Mouse (Mus musculus) lung, embryonic 14.5 days (tissue): ENCODE measurements around the gene Dmbt1. TPM values are rescaled to one million over a fixed set of nuclear protein-coding genes. Genes with fewer than 3 reads are reported as not detected.

Experiments used
- ATAC-seq: fragments of 200-750 bp; cut with Nextera tagmentation; 2 replicates; pipeline ENCODE4 v1.8.0; 2017; ENCODE audit warnings: mild to moderate bottlenecking, moderate TSS enrichment, moderate library complexity; ENCODE audit not compliant: insufficient read depth
- DNase-seq: peaks from one replicate; pipeline ENCODE4 v3.0.0-alpha.2; 2015
- H3K27ac ChIP-seq: fragments of 300-500 bp; sonication (generic); 2 replicates; pipeline ENCODE4 v1.5.1; 2014; ENCODE audit warnings: low read depth, mild to moderate bottlenecking, moderate library complexity
- H3K27me3 ChIP-seq: fragments of 300-500 bp; sonication (generic); 2 replicates; pipeline ENCODE4 v1.6.1; 2014; ENCODE audit warnings: low read length, control low read depth; ENCODE audit not compliant: insufficient read depth
- H3K36me3 ChIP-seq: fragments of 300-500 bp; sonication (generic); 2 replicates; pipeline ENCODE4 v1.6.1; 2014; ENCODE audit warnings: control low read depth; ENCODE audit not compliant: insufficient read depth
- H3K4me1 ChIP-seq: fragments of 300-500 bp; sonication (generic); 2 replicates; pipeline ENCODE4 v1.6.1; 2014; ENCODE audit warnings: antibody characterized with exemption, control low read depth; ENCODE audit not compliant: insufficient read depth
- H3K4me2 ChIP-seq: fragments of 300-500 bp; sonication (generic); 2 replicates; pipeline ENCODE4 v1.6.1; 2014; ENCODE audit warnings: mild to moderate bottlenecking
- H3K4me3 ChIP-seq: fragments of 300-500 bp; sonication (generic); 2 replicates; pipeline ENCODE4 v1.5.1; 2014; ENCODE audit warnings: low read depth, low read length
- H3K9ac ChIP-seq: fragments of 300-500 bp; sonication (generic); 2 replicates; pipeline ENCODE4 v1.6.1; 2014
- H3K9me3 ChIP-seq: fragments of 300-500 bp; sonication (generic); 2 replicates; pipeline ENCODE4 v1.6.1; 2016; ENCODE audit warnings: low read depth, low read length, control low read depth
- CTCF ChIP-seq: IDR thresholded peaks from 2 replicates; pipeline ENCODE4 v1.5.1; 2016; ENCODE audit warnings: antibody characterized with exemption, low read depth
- WGBS: fragments of 180-500 bp; shearing (Covaris S2); extraction: QIAGEN DNeasy Blood & Tissue Kit; methylation state at CpG from one replicate; pipeline ENCODE4 v1.1.7; 2014; 5-methylcytosine and 5-hydroxymethylcytosine counted together
- polyA plus RNA-seq: library from polyadenylated mRNA; unstranded; fragments of >200 nt; fragmentation: Nextera tagmentation; extraction: Ambion mirVana; gene quantifications from 2 replicates; pipeline ENCODE4 v1.2.1, GENCODE M21; 2014

Gene Dmbt1
- polyA plus RNA-seq, 1 experiment from 2014 or later = not detected

- H3K4me2 ChIP-seq = no peak within 1 kb of the TSS
- H3K36me3 ChIP-seq = no peaks in the 10 kb centered on the region
- H3K27ac ChIP-seq = no peak within 1 kb of the TSS
- no peak within 1 kb of the TSS for H3K9ac ChIP-seq
- DNase-seq (no peak), ATAC-seq (no peak)
- no peaks in the 10 kb centered on the region for H3K4me1 ChIP-seq
- no peak for TF ChIP-seq CTCF
- no peaks in the 10 kb centered on the region for H3K27me3 ChIP-seq
- H3K9me3 ChIP-seq = no peaks in the 10 kb centered on the region
- H3K4me3 ChIP-seq = no peak within 1 kb of the TSS
- 74% methylated on average over 2 of the region's 2 CpGs for WGBS
Measured at GRCm38 (mm10) chr7:131146214-131146613, 114.4 kb downstream of the Dmbt1 start, which contains the start of gene 4933402N03Rik. TSS of gene 4933402N03Rik (minus strand) at chr7:131146314.

- DNase-seq (no peak), ATAC-seq (no peak)
- Histone ChIP-seq H3K4me3 (no peak overlapping the region), H3K4me1 (no peaks in the 10 kb centered on the region), H3K27ac (no peak overlapping the region), H3K9me3 (no peaks in the 10 kb centered on the region), H3K9ac (no peak overlapping the region), H3K36me3 (no peaks in the 10 kb centered on the region), H3K27me3 (no peaks in the 10 kb centered on the region), H3K4me2 (no peak overlapping the region)
- WGBS = 63% methylated on average over 3 of the region's 3 CpGs
- no peak for TF ChIP-seq CTCF
Measured at GRCm38 (mm10) chr7:131150179-131150578, 118.3 kb downstream of the Dmbt1 start.

DNA sequence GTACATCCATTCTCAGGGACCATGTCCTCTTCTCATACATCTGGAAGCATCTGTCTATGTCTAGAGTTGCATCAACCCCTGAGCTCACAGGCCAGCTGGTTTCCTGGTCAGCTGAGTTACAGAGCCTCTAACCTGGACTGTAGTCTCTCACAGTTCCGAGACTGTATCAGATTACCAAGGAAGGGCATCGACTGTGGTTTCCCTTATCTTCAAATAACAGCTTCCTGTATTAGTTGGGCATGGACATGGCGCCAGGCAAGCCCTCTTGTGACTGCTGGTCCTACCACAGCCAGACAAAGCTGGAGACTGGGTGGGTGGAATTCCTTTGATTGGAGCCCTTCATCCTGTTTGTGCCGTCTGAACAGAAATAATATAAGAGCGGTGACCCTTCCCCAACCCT lies 121.2 kb downstream of the Dmbt1 start:
- 65% methylated on average over 5 of the region's 5 CpGs for WGBS
- ATAC-seq (no peak), DNase-seq (no peak)
- no peak for TF ChIP-seq CTCF
- Histone ChIP-seq H3K27me3 (no peaks in the 10 kb centered on the region), H3K9me3 (no peaks in the 10 kb centered on the region), H3K36me3 (no peaks in the 10 kb centered on the region), H3K4me2 (no peak overlapping the region), H3K4me3 (no peak overlapping the region), H3K9ac (no peak overlapping the region), H3K27ac (no peak overlapping the region), H3K4me1 (no peaks in the 10 kb centered on the region)

DNA sequence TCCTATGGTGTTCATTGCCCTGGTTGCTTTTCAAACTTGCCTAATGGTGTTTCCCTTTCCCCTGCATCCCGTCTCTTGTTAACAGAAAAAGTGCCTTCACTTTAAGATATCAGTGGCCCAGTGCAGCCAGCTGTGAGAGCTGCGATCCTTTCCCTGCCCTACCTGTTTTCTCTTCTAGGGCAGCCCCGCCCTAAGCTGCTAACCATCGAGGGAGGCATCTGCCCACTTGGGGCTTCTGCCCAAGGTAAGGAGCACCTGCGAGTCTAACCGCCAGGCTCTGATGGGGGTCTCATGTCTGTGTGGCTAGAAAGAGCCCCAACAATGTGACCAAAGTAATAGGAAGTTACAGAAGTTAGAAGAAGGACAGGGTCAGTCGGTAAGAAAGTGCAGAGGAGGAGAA lies 130.4 kb downstream of the Dmbt1 start:
- no peaks in the 10 kb centered on the region for H3K9me3 ChIP-seq
- no peaks in the 10 kb centered on the region for H3K27me3 ChIP-seq
- H3K4me2 ChIP-seq = no peak overlapping the region
- WGBS = 53% methylated on average over 7 of the region's 7 CpGs
- no peak for TF ChIP-seq CTCF
- DNase-seq (no peak), ATAC-seq (no peak)
- no peak overlapping the region for H3K9ac ChIP-seq
- no peak overlapping the region for H3K27ac ChIP-seq
- H3K4me1 ChIP-seq = no peaks in the 10 kb centered on the region
- H3K36me3 ChIP-seq = no peaks in the 10 kb centered on the region
- no peak overlapping the region for H3K4me3 ChIP-seq

GRCm38 (mm10) chr7:131167771-131168170 lies 135.9 kb downstream of the Dmbt1 start:
- no peak for TF ChIP-seq CTCF
- Histone ChIP-seq H3K27ac (no peak overlapping the region), H3K9me3 (no peaks in the 10 kb centered on the region), H3K4me3 (no peak overlapping the region), H3K27me3 (no peaks in the 10 kb centered on the region), H3K9ac (no peak overlapping the region), H3K4me1 (no peaks in the 10 kb centered on the region), H3K36me3 (no peaks in the 10 kb centered on the region), H3K4me2 (no peak overlapping the region)
- ATAC-seq (no peak), DNase-seq (no peak)
- WGBS = 77% methylated on average over 3 of the region's 3 CpGs

DNA sequence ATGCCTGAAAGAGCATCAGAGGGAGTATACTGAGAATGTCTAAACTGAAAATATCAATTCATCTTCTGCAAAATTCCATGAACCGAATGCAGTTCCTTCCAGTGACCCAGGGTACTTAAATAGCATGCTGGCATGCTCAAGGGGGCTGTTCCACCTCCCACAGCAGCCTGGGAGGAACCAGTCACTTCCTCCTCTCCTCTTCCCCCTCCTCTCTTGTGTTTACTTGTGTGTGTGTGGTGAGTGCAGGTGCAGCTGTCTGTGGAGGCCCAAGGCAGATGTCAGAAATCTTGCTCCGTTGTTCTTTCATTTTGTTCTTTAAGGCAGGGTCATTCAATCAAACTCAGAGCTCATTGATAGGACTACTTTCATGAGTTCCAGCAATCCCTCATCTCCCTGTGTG lies 137.2 kb downstream of the Dmbt1 start:
- no peaks in the 10 kb centered on the region for H3K27me3 ChIP-seq
- H3K9me3 ChIP-seq = no peaks in the 10 kb centered on the region
- 16% methylated on average over 2 of the region's 2 CpGs for WGBS
- H3K4me3 ChIP-seq = no peak overlapping the region
- no peaks in the 10 kb centered on the region for H3K36me3 ChIP-seq
- ATAC-seq (no peak), DNase-seq (no peak)
- no peaks in the 10 kb centered on the region for H3K4me1 ChIP-seq
- no peak overlapping the region for H3K9ac ChIP-seq
- TF ChIP-seq CTCF = no peak
- H3K27ac ChIP-seq = no peak overlapping the region
- no peak overlapping the region for H3K4me2 ChIP-seq

Other genes with a start within 250 kb of the Dmbt1 start
- gene Plekha1, start 166.3 kb upstream of the Dmbt1 start, polyA plus RNA-seq = 52.4 and 56.2 TPM in 2 replicates
- gene Htra1, start 95.9 kb upstream of the Dmbt1 start, polyA plus RNA-seq = 25.8 and 30.0 TPM in 2 replicates
- not detected in 2 replicates for gene 4933402N03Rik, start 114.3 kb downstream of the Dmbt1 start, polyA plus RNA-seq
- gene 5430419D17Rik, start 142.3 kb downstream of the Dmbt1 start, polyA plus RNA-seq = 0.04 TPM in 1 of 2 replicates, not detected in the other